Mouse (Mus musculus): ENCODE measurements at regions not wholly inside any gene's neighbourhood (a gene's known extent, or its start where the extent isn't known, plus 50 kb on each side); places are given as distances from the start of the nearest gene placed in this dataset.

- Histone ChIP-seq H3K9ac (ENCODE audit: control insufficient read depth, low read depth, low read length, poor library complexity, severe bottlenecking) (no peak overlapping the region), H3K27me3 (ENCODE audit: control insufficient read depth in 1 of 2, insufficient read depth in 2 of 2, low read length in 2 of 2) (no peaks in the 10 kb centered on the region), H3K9me3 (replicated peaks; ENCODE audit: insufficient read depth, low read length) (no peaks in the 10 kb centered on the region), H3K4me1 (ENCODE audit: control insufficient read depth in 1 of 2, insufficient read depth in 2 of 2, low read length in 2 of 2) (no peaks in the 10 kb centered on the region), H3K79me2 (ENCODE audit: control insufficient read depth, insufficient read depth, low read length, poor library complexity) (no peaks in the 10 kb centered on the region), H3K4me3 (ENCODE audit: control insufficient read depth in 1 of 2, insufficient read depth in 1 of 2, low read depth in 2 of 2, low read length in 2 of 2) (no peak overlapping the region), H3K27ac (ENCODE audit: control insufficient read depth, low read depth, low read length) (no peak overlapping the region), H3K36me3 (ENCODE audit: control insufficient read depth in 1 of 2, insufficient read depth in 2 of 2, low read length in 2 of 2) (no peaks in the 10 kb centered on the region)
- TF ChIP-seq RAD21 (IDR thresholded peaks at IDR 0.05; ENCODE audit: low read depth, low read length) (peak; percentile 55), CTCF (IDR thresholded peaks at IDR 0.05 in 2 of 3, conservative IDR thresholded peaks at IDR 0.05 in 1 of 3; ENCODE audit: control insufficient read depth in 1 of 3, insufficient read depth in 1 of 3, low read depth in 2 of 3, low read length in 3 of 3, poor library complexity in 1 of 3, severe bottlenecking in 1 of 3) (peak in 1 of 3 experiments; percentile 40; a peak in 2 of 6 replicates), HCFC1 (IDR thresholded peaks at IDR 0.05; ENCODE audit: low read depth, low read length) (no peak), ZC3H11A (IDR thresholded peaks at IDR 0.05; ENCODE audit: low read depth, low read length) (no peak), SMC3 (IDR thresholded peaks at IDR 0.05; ENCODE audit: low read depth, low read length) (peak; percentile 45)
- peak; percentile 25 for DNase-seq (ENCODE audit: low read depth, low spot score)
Measured at GRCm38 (mm10) chr1:96445215-96445614, 426.8 kb downstream of the Slco4c1 start.

GRCm38 (mm10) chr1:96433057-96433456 is 438.9 kb downstream of the Slco4c1 start:
- no peak overlapping the region for H3K4me3 ChIP-seq (ENCODE audit: control insufficient read depth in 1 of 2, insufficient read depth in 1 of 2, low read depth in 2 of 2, low read length in 2 of 2)
- H3K9ac ChIP-seq (ENCODE audit: control insufficient read depth, low read depth, low read length, poor library complexity, severe bottlenecking): no peak overlapping the region
- no peaks in the 10 kb centered on the region for H3K9me3 ChIP-seq (replicated peaks; ENCODE audit: insufficient read depth, low read length)
- no peak overlapping the region for H3K27ac ChIP-seq (ENCODE audit: control insufficient read depth, low read depth, low read length)
- no peak for DNase-seq (ENCODE audit: low read depth, low spot score)
- no peaks in the 10 kb centered on the region for H3K27me3 ChIP-seq (ENCODE audit: control insufficient read depth in 1 of 2, insufficient read depth in 2 of 2, low read length in 2 of 2)
- H3K4me1 ChIP-seq (ENCODE audit: control insufficient read depth in 1 of 2, insufficient read depth in 2 of 2, low read length in 2 of 2): no peaks in the 10 kb centered on the region
- no peaks in the 10 kb centered on the region for H3K36me3 ChIP-seq (ENCODE audit: control insufficient read depth in 1 of 2, insufficient read depth in 2 of 2, low read length in 2 of 2)
- TF ChIP-seq ETS1 (IDR thresholded peaks at IDR 0.05; ENCODE audit: low read depth, low read length) (no peak), HCFC1 (IDR thresholded peaks at IDR 0.05; ENCODE audit: low read depth, low read length) (no peak), TCF12 (IDR thresholded peaks at IDR 0.05; ENCODE audit: low read depth, low read length) (no peak), MEF2A (IDR thresholded peaks at IDR 0.05; ENCODE audit: extremely low read depth, insufficient replicate concordance, low read depth, low read length, poor library complexity, severe bottlenecking) (no peak), E2F4 (IDR thresholded peaks at IDR 0.05; ENCODE audit: borderline replicate concordance, low read depth, low read length) (no peak), EP300 (IDR thresholded peaks at IDR 0.05; ENCODE audit: low read depth in 1 of 2, low read length in 2 of 2) (no peak), RCOR1 (IDR thresholded peaks at IDR 0.05; ENCODE audit: low read depth, low read length) (no peak), CTCF (IDR thresholded peaks at IDR 0.05 in 2 of 3, conservative IDR thresholded peaks at IDR 0.05 in 1 of 3; ENCODE audit: control insufficient read depth in 1 of 3, insufficient read depth in 1 of 3, low read depth in 2 of 3, low read length in 3 of 3, poor library complexity in 1 of 3, severe bottlenecking in 1 of 3) (no peak), POLR2AphosphoS5 (IDR thresholded peaks at IDR 0.05; ENCODE audit: borderline replicate concordance, low read depth, low read length) (no peak), USF1 (IDR thresholded peaks at IDR 0.05; ENCODE audit: low read depth, low read length) (no peak), TBP (IDR thresholded peaks at IDR 0.05; ENCODE audit: low read depth, low read length) (no peak), ELF1 (IDR thresholded peaks at IDR 0.05; ENCODE audit: low read depth, low read length) (no peak), GATA1 (IDR thresholded peaks at IDR 0.05; ENCODE audit: low read depth, low read length) (no peak), POLR2AphosphoS2 (IDR thresholded peaks at IDR 0.05; ENCODE audit: low read length) (no peak), CHD2 (IDR thresholded peaks at IDR 0.05; ENCODE audit: low read length) (no peak), RAD21 (IDR thresholded peaks at IDR 0.05; ENCODE audit: low read depth, low read length) (no peak), ZNF384 (IDR thresholded peaks at IDR 0.05; ENCODE audit: low read depth, low read length) (no peak), MAX (IDR thresholded peaks at IDR 0.05; ENCODE audit: low read length) (no peak), GABPA (IDR thresholded peaks at IDR 0.05; ENCODE audit: low read depth, low read length) (no peak), USF2 (IDR thresholded peaks at IDR 0.05; ENCODE audit: borderline replicate concordance in 1 of 2, insufficient read depth in 1 of 2, low read depth in 1 of 2, low read length in 2 of 2) (no peak)
- no peaks in the 10 kb centered on the region for H3K79me2 ChIP-seq (ENCODE audit: control insufficient read depth, insufficient read depth, low read length, poor library complexity)

All from MEL (cell line).